Mouse (Mus musculus): ENCODE measurements around the gene Bcl6b. TPM values are rescaled to one million over a fixed set of nuclear protein-coding genes. Genes with fewer than 3 reads are reported as not detected.
A peak's percentile ranks its signal among the peaks of the same experiment; 100 is the strongest.

Gene Bcl6b
- polyA plus RNA-seq, 1 experiment from 2014 or later = 5.6 TPM

DNA sequence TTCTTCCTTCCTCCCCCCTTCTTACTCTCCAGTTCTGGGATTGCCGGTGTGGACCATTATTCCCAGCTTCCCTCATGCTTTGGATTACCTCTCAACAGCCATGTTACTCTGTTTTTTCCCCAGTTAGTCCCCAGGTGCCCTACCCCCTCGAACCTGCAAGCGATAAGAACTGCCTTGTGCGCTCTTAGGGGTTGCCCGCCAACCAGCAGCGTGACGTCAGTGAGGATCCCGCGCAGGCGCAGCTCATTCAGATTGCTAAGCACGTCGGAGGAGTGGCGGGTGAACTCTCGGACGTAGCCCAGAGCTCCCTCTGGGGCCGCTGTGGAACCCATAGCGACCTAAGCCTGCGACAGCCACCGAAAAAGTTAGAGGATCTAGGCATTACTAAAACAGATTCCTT lies 770 bp downstream of the Bcl6b start:
- peaks cover 40% of the 10 kb centered on the region for H3K4me1 ChIP-seq
- H3K4me2 ChIP-seq = peak overlapping the region; percentile 52
- H3K9ac ChIP-seq = no peak overlapping the region; the same call in 1 of the 2 replicates
- H3K9me3 ChIP-seq = no peaks in the 10 kb centered on the region
- H3K36me3 ChIP-seq (replicated peaks) = no peaks in the 10 kb centered on the region
- 2% methylated on average over 19 of the region's 19 CpGs for WGBS
- no peak overlapping the region for H3K27ac ChIP-seq
- peaks cover 55% of the 10 kb centered on the region for H3K27me3 ChIP-seq (replicated peaks)
- peak; percentile 24; the same call in 1 of the 2 replicates for ATAC-seq (replicated peaks)
- H3K4me3 ChIP-seq = peak overlapping the region; percentile 31

DNA sequence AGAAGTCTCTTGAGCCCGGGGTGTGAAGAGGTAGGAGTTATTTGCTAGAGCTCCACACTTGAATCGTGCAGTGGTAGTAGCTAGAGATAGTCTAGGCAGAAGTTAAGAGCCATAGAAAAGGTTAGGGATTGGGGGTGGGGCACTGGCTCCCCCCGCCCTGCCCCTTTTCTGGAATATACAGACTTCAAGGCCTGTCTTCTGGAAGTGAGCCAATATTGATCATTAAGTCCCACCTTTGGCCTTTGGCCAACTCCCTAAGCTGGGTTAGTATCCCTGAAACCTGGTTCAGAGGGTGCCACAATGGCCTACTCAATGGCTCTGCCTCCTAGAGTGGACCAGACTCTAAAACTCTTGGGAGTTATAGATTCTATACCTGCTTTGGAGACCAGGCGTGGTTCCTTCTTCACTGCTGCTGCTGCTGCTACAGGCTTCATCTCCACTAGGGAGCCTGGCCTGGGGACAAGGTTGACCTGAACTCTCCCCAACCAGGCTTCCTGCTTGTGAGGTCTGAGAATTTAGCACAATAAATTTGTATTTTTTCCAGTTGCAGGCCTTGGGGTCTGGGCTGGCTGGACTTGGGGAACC lies 1.8 kb downstream of the Bcl6b start:
- Histone ChIP-seq H3K4me3 (no peak overlapping the region), H3K27me3 (replicated peaks) (peaks cover 55% of the 10 kb centered on the region), H3K9me3 (no peaks in the 10 kb centered on the region), H3K36me3 (replicated peaks) (no peaks in the 10 kb centered on the region), H3K27ac (no peak overlapping the region), H3K4me2 (peak overlapping the region; percentile 52; the same call in 1 of the 2 replicates), H3K4me1 (peaks cover 37% of the 10 kb centered on the region), H3K9ac (no peak overlapping the region)
- 88% methylated on average over 4 of the region's 4 CpGs for WGBS
- ATAC-seq (replicated peaks) = no peak

DNA sequence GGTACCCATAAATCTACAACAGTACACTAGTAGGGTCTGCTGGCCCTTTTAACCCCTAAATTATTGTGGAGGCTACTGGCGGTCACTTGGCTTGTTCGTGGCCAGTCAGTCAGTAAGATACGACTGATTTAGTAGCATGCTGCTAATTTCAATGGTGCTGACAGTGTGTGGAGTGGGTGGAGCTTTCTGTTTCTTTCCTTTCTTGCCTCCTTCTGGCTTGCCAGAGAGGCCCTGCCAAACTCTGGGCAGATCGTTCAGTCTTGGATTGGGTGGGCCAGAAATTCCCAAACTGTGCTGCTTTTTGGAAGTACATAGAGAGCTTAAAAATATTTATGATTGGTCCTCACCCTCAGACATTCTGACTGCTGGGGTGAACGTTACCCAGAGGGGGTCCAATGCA lies 2.5 kb downstream of the Bcl6b start:
- ATAC-seq (replicated peaks) = no peak
- peak overlapping the region; percentile 49 for H3K4me2 ChIP-seq
- 34% methylated on average over 5 of the region's 5 CpGs for WGBS
- H3K9ac ChIP-seq = peak overlapping the region; percentile 23; the same call in 1 of the 2 replicates
- H3K4me3 ChIP-seq = no peak overlapping the region
- no peaks in the 10 kb centered on the region for H3K9me3 ChIP-seq
- H3K4me1 ChIP-seq = peaks cover 40% of the 10 kb centered on the region
- peaks cover 55% of the 10 kb centered on the region for H3K27me3 ChIP-seq (replicated peaks)
- H3K36me3 ChIP-seq (replicated peaks) = no peaks in the 10 kb centered on the region
- no peak overlapping the region for H3K27ac ChIP-seq

DNA sequence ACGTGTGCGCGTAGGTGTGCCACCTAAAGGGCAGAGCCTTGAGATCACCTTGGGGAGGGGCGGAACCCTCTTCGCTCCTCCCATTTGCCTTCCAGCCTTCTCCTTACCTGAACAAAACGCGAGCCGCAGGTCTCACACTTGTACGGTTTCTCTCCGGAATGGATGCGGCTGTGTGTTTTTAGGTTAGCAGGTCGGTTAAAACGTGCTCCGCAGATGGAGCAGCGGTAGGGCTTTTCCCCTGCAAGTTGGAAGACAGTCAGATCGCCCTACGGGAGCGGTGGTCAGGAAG lies 3.1 kb downstream of the Bcl6b start:
- no peak overlapping the region for H3K27ac ChIP-seq
- WGBS = 7% methylated on average over 18 of the region's 18 CpGs
- no peaks in the 10 kb centered on the region for H3K9me3 ChIP-seq
- H3K36me3 ChIP-seq (replicated peaks) = no peaks in the 10 kb centered on the region
- peak overlapping the region; percentile 26 for H3K4me3 ChIP-seq
- peak overlapping the region; percentile 23; the same call in 1 of the 2 replicates for H3K9ac ChIP-seq
- peaks cover 46% of the 10 kb centered on the region for H3K4me1 ChIP-seq
- H3K27me3 ChIP-seq (replicated peaks) = peaks cover 55% of the 10 kb centered on the region
- no peak for ATAC-seq (replicated peaks)
- peak overlapping the region; percentile 49 for H3K4me2 ChIP-seq

DNA sequence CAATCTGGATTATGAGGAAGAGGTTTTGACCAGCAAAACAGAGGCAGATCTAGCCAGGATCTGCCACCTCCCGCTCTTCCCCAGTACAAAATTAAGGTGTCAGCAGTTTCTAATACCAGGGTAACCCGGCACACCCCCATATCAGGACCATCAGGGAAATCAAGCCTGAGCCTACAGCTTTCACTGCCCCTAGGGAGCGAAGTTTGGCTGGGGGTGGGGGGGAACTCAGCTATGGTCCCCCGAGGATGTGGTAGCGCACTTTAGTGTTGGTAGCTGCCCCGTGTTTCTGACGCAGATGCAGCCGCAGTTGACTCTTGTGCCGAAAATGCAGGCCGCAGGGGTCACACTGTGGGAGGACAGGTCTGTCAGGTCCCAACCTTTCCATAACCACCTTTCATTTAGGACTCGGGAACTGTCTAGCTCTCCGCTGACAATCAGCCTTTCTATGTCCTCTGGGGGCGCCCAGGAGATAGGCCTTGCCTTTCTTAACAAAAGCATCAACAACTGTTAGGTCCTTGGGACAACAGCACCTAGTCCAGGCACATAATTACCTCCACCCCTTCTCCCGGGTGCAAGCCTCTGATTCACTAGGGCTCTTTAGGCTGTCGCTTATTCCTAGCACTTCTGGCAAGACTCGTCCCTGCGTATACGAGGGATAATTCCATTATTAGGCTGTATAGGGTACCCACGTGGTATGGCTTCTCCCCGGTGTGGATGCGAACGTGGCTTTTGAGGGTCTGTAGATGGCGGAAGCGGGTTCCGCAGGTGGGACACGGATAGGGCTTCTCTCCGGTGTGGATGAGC lies 3.6 kb downstream of the Bcl6b start:
- no peak overlapping the region for H3K27ac ChIP-seq
- peak overlapping the region; percentile 23; the same call in 1 of the 2 replicates for H3K9ac ChIP-seq
- H3K9me3 ChIP-seq = no peaks in the 10 kb centered on the region
- H3K4me2 ChIP-seq = peak overlapping the region; percentile 49
- 20% methylated on average over 27 of the region's 27 CpGs for WGBS
- H3K27me3 ChIP-seq (replicated peaks) = peaks cover 54% of the 10 kb centered on the region
- peak overlapping the region; percentile 26 for H3K4me3 ChIP-seq
- H3K36me3 ChIP-seq (replicated peaks) = no peaks in the 10 kb centered on the region
- ATAC-seq (replicated peaks) = no peak
- peaks cover 47% of the 10 kb centered on the region for H3K4me1 ChIP-seq

DNA sequence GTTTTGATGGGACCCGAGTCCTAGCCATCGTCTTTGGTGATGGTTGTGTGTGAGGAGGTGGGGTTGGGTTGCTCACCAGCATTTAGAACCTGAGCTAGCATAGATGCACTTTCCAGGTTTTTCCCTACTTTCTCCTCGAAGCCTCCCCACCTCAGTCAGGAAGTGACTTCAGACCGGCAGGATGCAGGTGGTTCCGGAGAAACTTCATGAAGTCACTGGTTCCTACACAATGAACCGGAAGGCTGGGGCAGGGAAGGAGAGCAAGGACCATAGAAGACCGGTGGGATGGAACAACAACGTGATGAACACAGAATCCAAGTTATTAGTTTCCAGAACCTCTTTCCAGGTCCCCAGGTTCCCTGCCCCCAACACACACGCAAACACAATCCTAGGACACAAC lies 5.9 kb downstream of the Bcl6b start:
- no peak overlapping the region for H3K27ac ChIP-seq
- no peaks in the 10 kb centered on the region for H3K36me3 ChIP-seq (replicated peaks)
- no peaks in the 10 kb centered on the region for H3K9me3 ChIP-seq
- H3K27me3 ChIP-seq (replicated peaks) = peaks cover 35% of the 10 kb centered on the region
- no peak overlapping the region for H3K9ac ChIP-seq
- no peak for ATAC-seq (replicated peaks)
- no peak overlapping the region for H3K4me2 ChIP-seq
- WGBS = 92% methylated on average over 9 of the region's 9 CpGs
- H3K4me3 ChIP-seq = no peak overlapping the region
- peaks cover 51% of the 10 kb centered on the region for H3K4me1 ChIP-seq

DNA sequence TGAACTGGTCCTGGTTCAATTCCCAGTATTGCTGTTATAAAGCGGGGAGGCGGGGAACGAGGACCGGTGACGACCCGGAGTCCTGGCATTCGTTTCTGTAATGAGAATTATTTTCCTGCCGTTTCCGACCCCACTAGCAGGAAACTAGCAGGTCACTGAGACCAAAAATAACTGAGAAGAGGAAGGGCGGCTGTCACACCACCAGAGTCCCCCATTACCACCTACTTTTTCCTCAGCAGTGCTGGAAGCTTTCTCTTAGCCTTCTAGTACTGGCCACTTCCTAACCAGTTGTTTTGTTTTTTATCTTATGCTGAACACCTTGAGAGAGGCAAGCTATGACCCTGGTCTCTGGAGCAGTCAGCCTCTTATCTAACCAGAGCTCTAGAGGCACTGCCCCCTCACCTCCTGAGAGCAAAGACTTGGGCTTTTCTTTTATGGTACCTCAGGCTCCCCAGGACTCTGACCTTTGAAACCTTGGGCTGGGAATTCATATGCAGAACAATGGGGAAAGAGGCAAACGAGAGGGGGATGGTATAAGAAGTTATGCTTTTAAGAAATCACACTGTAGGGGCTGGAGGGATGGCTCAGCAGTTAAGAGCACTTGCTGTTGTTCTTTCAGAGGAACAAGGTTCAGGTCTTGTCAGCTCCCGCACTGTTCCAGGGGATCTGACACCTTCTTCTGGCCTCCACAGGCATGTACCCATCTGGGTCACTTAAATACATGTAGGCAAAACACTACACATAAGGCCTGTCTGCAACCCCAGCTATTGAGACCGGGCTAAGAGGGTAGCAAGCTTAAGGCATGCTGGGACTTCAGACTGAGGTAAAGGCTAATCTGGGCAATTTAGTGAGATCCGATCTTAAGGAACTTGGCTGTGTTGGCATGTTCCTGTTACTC lies 7.7 kb downstream of the Bcl6b start:
- Histone ChIP-seq H3K4me2 (peak overlapping the region; percentile 88), H3K4me1 (peaks cover 46% of the 10 kb centered on the region), H3K27me3 (replicated peaks) (peaks cover 21% of the 10 kb centered on the region), H3K27ac (peak overlapping the region; percentile 89), H3K4me3 (peak overlapping the region; percentile 58), H3K36me3 (replicated peaks) (0 out of 2 replicates have a peak, but pooled peaks cover 6% of the 10 kb centered on the region), H3K9ac (peak overlapping the region; percentile 57), H3K9me3 (no peaks in the 10 kb centered on the region)
- ATAC-seq (replicated peaks) = no peak
- 10% methylated on average over 14 of the region's 14 CpGs for WGBS

DNA sequence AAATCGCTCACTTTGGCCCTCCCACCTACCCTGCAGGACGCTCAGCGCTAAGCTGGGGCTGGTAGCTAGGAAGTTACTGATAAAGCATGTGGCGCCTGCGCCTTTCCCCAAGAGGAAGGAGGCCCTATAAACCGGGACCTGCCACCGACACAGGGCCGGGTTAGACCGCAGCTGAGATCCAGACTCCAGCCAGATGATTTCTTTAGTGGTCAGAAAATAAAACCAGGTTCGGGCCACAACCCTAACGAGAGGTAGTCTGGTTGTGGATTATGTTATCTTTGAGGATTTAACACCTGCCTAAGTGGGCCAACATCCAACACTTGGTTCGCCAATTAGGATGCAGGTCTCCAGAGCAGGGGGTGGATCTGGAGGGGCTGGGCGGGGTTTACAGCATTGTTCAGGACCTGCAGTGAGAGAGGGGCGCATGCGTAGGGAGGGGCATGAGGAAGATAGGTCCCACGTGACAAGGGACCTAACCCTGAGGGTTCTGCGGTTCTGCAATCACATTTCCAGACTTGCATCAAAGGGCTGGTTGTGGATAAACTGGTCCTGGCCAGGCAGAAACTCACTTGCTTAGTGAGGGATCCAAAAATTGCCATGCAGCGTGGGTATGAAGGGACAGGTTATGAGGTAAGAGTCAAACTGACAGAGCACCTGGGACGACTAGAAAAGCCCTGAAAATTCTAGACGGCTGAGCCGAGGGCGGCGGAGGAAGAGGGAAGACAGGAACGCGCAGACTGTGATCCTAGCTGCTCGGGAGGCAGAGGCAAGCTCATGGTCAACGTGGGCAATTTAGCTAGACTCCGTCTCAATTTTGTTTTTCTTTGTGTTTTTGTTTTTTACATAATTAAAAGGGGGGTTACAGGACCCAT lies 8.6 kb downstream of the Bcl6b start, which contains the start of gene Slc16a13:
Slc16a13 (minus strand) TSS at position 334 of the 872 bp plus-strand sequence.
- ATAC-seq (replicated peaks) = peak; percentile 96
- Histone ChIP-seq H3K27ac (peak within 1 kb of the TSS; percentile 89), H3K9me3 (no peaks in the 10 kb centered on the region), H3K9ac (peak within 1 kb of the TSS; percentile 78), H3K4me1 (peaks cover 37% of the 10 kb centered on the region), H3K4me2 (peak within 1 kb of the TSS; percentile 88), H3K27me3 (replicated peaks) (peaks cover 21% of the 10 kb centered on the region), H3K4me3 (peak within 1 kb of the TSS; percentile 58), H3K36me3 (replicated peaks) (0 out of 2 replicates have a peak, but pooled peaks cover 6% of the 10 kb centered on the region)
- WGBS = under 1% methylated on average over 28 of the region's 28 CpGs

DNA sequence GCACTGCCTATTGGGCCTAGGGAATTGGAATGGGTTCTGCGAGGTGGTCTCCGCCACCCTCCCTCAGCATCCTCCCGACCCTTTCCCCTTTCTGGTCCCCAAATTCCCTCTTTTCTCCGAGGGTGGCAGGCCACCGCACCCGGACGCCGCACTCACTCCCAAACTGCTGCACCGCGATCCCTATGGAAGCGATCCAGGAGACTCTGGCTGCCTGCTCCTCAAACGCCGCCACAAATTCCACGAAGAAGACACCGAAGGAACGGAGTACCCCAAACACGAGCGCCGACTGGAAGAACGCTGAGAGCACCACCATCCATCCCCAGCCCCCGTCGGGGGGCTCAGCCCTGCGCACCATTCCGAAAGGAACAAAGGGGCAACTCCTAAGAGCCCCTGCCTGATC lies 9.3 kb downstream of the Bcl6b start:
- Histone ChIP-seq H3K4me3 (peak overlapping the region; percentile 58), H3K36me3 (replicated peaks) (0 out of 2 replicates have a peak, but pooled peaks cover 6% of the 10 kb centered on the region), H3K27ac (peak overlapping the region; percentile 89), H3K4me1 (peaks cover 36% of the 10 kb centered on the region), H3K9me3 (no peaks in the 10 kb centered on the region), H3K9ac (peak overlapping the region; percentile 78), H3K4me2 (peak overlapping the region; percentile 88), H3K27me3 (replicated peaks) (peaks cover 21% of the 10 kb centered on the region)
- no peak for ATAC-seq (replicated peaks)
- WGBS = under 1% methylated on average over 24 of the region's 24 CpGs

DNA sequence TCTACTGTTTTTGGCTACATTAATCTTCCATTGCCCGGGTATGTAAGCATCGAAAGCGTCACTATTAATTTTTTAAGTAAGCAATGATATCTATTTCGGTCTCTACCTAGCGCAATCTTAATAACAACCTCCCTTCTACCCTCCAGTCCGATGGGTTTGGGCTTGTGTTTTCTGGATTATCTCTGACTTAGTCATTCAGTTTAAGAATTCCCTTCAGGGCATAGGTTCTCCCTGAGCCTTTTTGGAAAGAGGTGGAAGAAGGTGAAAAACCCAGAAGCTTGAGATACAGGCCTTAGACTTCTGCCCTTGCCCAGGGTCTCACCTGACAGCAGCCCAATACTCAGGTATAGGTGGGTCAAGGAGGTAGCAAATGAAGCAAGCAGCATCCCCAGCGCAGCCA lies 9.7 kb downstream of the Bcl6b start:
- H3K4me1 ChIP-seq = peaks cover 37% of the 10 kb centered on the region
- ATAC-seq (replicated peaks) = no peak
- 0 out of 2 replicates have a peak, but pooled peaks cover 6% of the 10 kb centered on the region for H3K36me3 ChIP-seq (replicated peaks)
- peak overlapping the region; percentile 89 for H3K27ac ChIP-seq
- peak overlapping the region; percentile 58 for H3K4me3 ChIP-seq
- H3K27me3 ChIP-seq (replicated peaks) = peaks cover 24% of the 10 kb centered on the region
- peak overlapping the region; percentile 88 for H3K4me2 ChIP-seq
- peak overlapping the region; percentile 78 for H3K9ac ChIP-seq
- WGBS = 52% methylated on average over 7 of the region's 7 CpGs
- H3K9me3 ChIP-seq = no peaks in the 10 kb centered on the region

DNA sequence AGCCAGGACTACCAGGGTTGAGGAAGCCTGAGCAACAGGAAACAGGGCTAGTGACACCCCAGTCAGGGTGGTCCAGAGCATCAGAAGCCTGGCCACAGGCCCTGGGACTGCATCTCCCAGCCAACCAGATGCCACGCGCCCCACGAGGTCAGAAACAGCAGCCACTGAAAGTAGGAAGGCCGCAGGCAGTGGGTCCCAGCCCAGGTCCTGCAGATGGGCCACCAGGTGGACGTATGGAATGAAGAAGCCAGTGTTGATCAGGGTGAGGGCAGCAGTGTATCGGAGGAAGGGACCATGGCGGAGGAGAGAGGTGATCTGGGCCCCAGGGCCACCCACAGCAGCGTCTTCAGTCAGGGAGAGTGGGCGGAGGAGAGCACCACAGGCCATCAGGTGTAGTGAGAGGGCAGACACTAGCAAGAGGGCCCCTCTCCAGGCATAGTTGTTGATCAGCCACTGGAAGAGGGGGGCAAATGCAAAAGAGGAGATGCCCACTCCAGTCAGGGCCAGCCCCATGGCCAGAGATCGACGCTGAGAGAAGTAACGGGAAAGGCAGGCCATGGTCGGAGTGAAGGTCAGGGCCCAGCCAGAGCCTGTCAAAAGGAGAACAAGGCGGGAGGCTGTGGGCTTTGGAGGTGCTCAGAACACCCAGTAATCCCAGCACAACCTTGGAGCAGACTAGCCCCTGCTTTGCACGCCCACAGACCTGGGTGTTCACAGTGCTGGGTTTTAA lies 10.7 kb downstream of the Bcl6b start:
- H3K9me3 ChIP-seq = no peaks in the 10 kb centered on the region
- no peak overlapping the region for H3K9ac ChIP-seq
- no peak for ATAC-seq (replicated peaks)
- H3K4me3 ChIP-seq = peak overlapping the region; percentile 58
- H3K4me1 ChIP-seq = peaks cover 46% of the 10 kb centered on the region
- peaks cover 30% of the 10 kb centered on the region for H3K27me3 ChIP-seq (replicated peaks)
- no peak overlapping the region for H3K27ac ChIP-seq
- WGBS = 88% methylated on average over 15 of the region's 15 CpGs
- peak overlapping the region; percentile 88 for H3K4me2 ChIP-seq
- 0 out of 2 replicates have a peak, but pooled peaks cover 6% of the 10 kb centered on the region for H3K36me3 ChIP-seq (replicated peaks)
